11 mouse cellular contexts compared by ENCODE assay signal in the genomic region with DNA sequence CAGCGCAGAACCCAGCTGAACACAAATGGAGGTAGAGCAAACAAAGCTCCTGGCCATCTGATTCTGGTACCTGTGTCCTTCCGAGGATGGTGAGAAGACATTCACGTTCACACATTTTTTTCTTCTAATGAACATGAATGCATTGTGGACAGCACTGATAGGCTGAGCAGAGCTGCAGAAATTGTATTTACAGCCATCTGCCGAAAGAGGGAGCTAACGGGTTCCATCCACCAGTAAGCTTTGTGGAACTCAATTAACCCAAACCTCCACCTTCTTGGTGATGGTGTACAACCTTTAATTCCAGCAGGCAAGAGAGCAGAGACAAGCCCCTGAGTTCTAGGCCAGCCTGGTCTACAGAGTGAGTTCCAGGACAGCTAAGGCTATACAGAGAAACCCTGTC. TPM values are rescaled to one million over a fixed set of nuclear protein-coding genes. Genes with fewer than 3 reads are reported as not detected.
DNase-seq lines count a peak whose midpoint lies in the region; ATAC-seq and TF ChIP-seq lines count a peak whose summit lies in the region.
"Had no signal": no experiment of that assay in that cellular context is flagged by ENCODE, and none has a peak within 500 bp of the region (broad histone marks: within the 10 kb centered on the region; RNA-seq: fewer than 3 reads in every experiment).

No protein-coding gene starts in this region.

- no peak for DNase-seq in heart, adult 2 months
- DNase-seq in heart, adult 18-20 months = no peak
- peak; percentile 32 for DNase-seq in thymus, adult 2 months
- DNase-seq in thymus, adult 18-20 months = no peak
- peak; percentile 49 for DNase-seq in hindbrain, embryonic 14.5 days (ENCODE audit: low spot score)
- DNase-seq in adrenal gland, adult 18-20 months (ENCODE audit: low spot score in 2 of 2) = no peak
- DNase-seq in neural tube, embryonic 10.5 days (ENCODE audit: extremely low spot score, low spot score) = no peak

- H3K4me1 ChIP-seq in heart, adult 2 months (ENCODE audit: control insufficient read depth, insufficient read depth, low read length) = no peaks in the 10 kb centered on the region
- peaks cover 2% of the 10 kb centered on the region; the same call in 1 of the 2 replicates for H3K4me1 ChIP-seq in thymus, adult 2 months (replicated peaks; ENCODE audit: control insufficient read depth, insufficient read depth, low read length)
- peaks cover 10% of the 10 kb centered on the region; the same call in 1 of the 2 replicates for H3K4me1 ChIP-seq in hindbrain, embryonic 14.5 days (replicated peaks; ENCODE audit: control insufficient read depth, insufficient read depth, low read length)
- H3K4me1 ChIP-seq: liver, embryonic 15.5 days had no signal

- H3K27me3 ChIP-seq in heart, adult 2 months (ENCODE audit: control insufficient read depth, insufficient read depth, low read length) = no peaks in the 10 kb centered on the region
- H3K27me3 ChIP-seq in thymus, adult 2 months (ENCODE audit: control insufficient read depth, insufficient read depth, low read length) = no peaks in the 10 kb centered on the region
- H3K27me3 ChIP-seq in hindbrain, embryonic 14.5 days (ENCODE audit: control insufficient read depth, insufficient read depth, low read length) = peaks cover 10% of the 10 kb centered on the region; the same call in 1 of the 2 replicates

- no peaks in the 10 kb centered on the region for H3K36me3 ChIP-seq in heart, adult 2 months (ENCODE audit: control insufficient read depth, insufficient read depth, low read length)
- no peaks in the 10 kb centered on the region for H3K36me3 ChIP-seq in thymus, adult 2 months (ENCODE audit: control insufficient read depth, insufficient read depth, low read length)
- H3K36me3 ChIP-seq in hindbrain, embryonic 14.5 days (replicated peaks; ENCODE audit: control insufficient read depth, insufficient read depth) = no peaks in the 10 kb centered on the region
- H3K36me3 ChIP-seq: liver, embryonic 15.5 days had no signal

- intact Hi-C loops in heart, adult 2 months (cut with DNase I) = no loop called here

- H3K79me2 ChIP-seq in heart, adult 2 months (replicated peaks; ENCODE audit: control insufficient read depth, insufficient read depth, low read length) = no peaks in the 10 kb centered on the region

- H3K9me3 ChIP-seq in hindbrain, embryonic 14.5 days (ENCODE audit: control insufficient read depth, low read length) = no peaks in the 10 kb centered on the region
- H3K9me3 ChIP-seq: liver, embryonic 15.5 days had no signal

- no peak for ATAC-seq in hindbrain, embryonic 14.5 days (ENCODE audit: low FRiP score)
- ATAC-seq in erythroid progenitor cell, adult 5-6 weeks (replicated peaks; ENCODE audit: low FRiP score, poor library complexity, severe bottlenecking) = no peak
- ATAC-seq: inflammation-experienced regulatory T-cells, adult 6 months had no signal

- H3K4me2 ChIP-seq in hindbrain, embryonic 14.5 days (replicated peaks) = no peak overlapping the region
- H3K4me2 ChIP-seq: liver, embryonic 15.5 days had no signal

- no peak for TF ChIP-seq POLR2A in heart, adult 2 months (IDR thresholded peaks at IDR 0.05; ENCODE audit: insufficient read depth, low read depth, low read length)
- TF ChIP-seq POLR2A in thymus, adult 2 months (IDR thresholded peaks at IDR 0.05; ENCODE audit: control insufficient read depth, extremely low read depth, insufficient read depth, low read length, poor library complexity) = no peak

- no peak overlapping the region for H3K4me3 ChIP-seq in heart, adult 2 months
- H3K4me3 ChIP-seq in thymus, adult 2 months (ENCODE audit: control insufficient read depth, insufficient read depth, low read length) = no peak overlapping the region
- no peak overlapping the region for H3K4me3 ChIP-seq in hindbrain, embryonic 14.5 days (replicated peaks; ENCODE audit: low read length)
- H3K4me3 ChIP-seq: erythroblast, embryonic 14.5 days; liver, embryonic 15.5 days had no signal

- no peak for TF ChIP-seq EP300 in heart, adult 2 months (IDR thresholded peaks at IDR 0.05; ENCODE audit: insufficient read depth, low read depth, low read length)

- 33% methylated on average over 5 of the region's 5 CpGs for WGBS in heart, adult 2 months
- WGBS in thymus, adult 2 months = 35% methylated on average over 5 of the region's 5 CpGs
- 38% methylated on average over 5 of the region's 5 CpGs for WGBS in hindbrain, embryonic 14.5 days

- no peak overlapping the region for H3K27ac ChIP-seq in heart, adult 2 months
- H3K27ac ChIP-seq in thymus, adult 2 months (ENCODE audit: control insufficient read depth, insufficient read depth, low read length) = no peak overlapping the region
- no peak overlapping the region for H3K27ac ChIP-seq in hindbrain, embryonic 14.5 days
- H3K27ac ChIP-seq: liver, embryonic 15.5 days had no signal

- H3K9ac ChIP-seq in heart, adult 2 months (ENCODE audit: low read depth, low read length) = no peak overlapping the region
- no peak overlapping the region for H3K9ac ChIP-seq in hindbrain, embryonic 14.5 days
- H3K9ac ChIP-seq: liver, embryonic 15.5 days had no signal

- peak; percentile 64 for TF ChIP-seq CTCF in heart, adult 2 months (IDR thresholded peaks at IDR 0.05)
- TF ChIP-seq CTCF in thymus, adult 2 months (IDR thresholded peaks at IDR 0.05; ENCODE audit: borderline replicate concordance, control insufficient read depth, extremely low read depth, insufficient read depth, low read length, poor library complexity) = no peak

RNA-seq across cellular contexts. Expression of gene Aipl1, which starts 11.5 kb away (rescaled TPM):
- total RNA-seq in heart, adult 2 months (2021) = not detected
- 0.04 TPM in 1 of 2 replicates, not detected in the other for polyA plus RNA-seq in heart, adult 2 months (2012; rRNA removed)
- total RNA-seq in heart, adult 18-20 months (2021) = not detected
- polyA plus RNA-seq in thymus, adult 2 months (2012; rRNA removed) = 0.54 and 0.89 TPM in 2 replicates
- not detected in 2 replicates for polyA plus RNA-seq in hindbrain, embryonic 14.5 days (2014; fragmentation: Nextera tagmentation; extraction: Ambion mirVana)
- not detected in 2 replicates for total RNA-seq in erythroid progenitor cell, adult 5-6 weeks (2015; ENCODE audit: low replicate concordance)
- total RNA-seq in erythroid progenitor cell, adult 5-6 weeks (2017; ENCODE audit: low replicate concordance) = not detected in 2 replicates
- total RNA-seq in adrenal gland, adult 18-20 months (2021) = not detected

RNA-seq across cellular contexts. Expression of gene Pimreg, which starts 16.0 kb away (rescaled TPM):
- under 1 TPM in 1 of 2 experiments, not detected in 1; 0.75 TPM for total RNA-seq in heart, adult 2 months (2021)
- 0.45 and 0.73 TPM in 2 replicates for polyA plus RNA-seq in heart, adult 2 months (2012; rRNA removed)
- total RNA-seq in heart, adult 18-20 months (2021) = under 1 TPM; 0.33 to 0.74 TPM
- 40.8 and 48.0 TPM in 2 replicates for polyA plus RNA-seq in thymus, adult 2 months (2012; rRNA removed)
- 26.8 and 30.2 TPM in 2 replicates for polyA plus RNA-seq in hindbrain, embryonic 14.5 days (2014; fragmentation: Nextera tagmentation; extraction: Ambion mirVana)
- total RNA-seq in erythroid progenitor cell, adult 5-6 weeks (2015; ENCODE audit: low replicate concordance) = 4.7 and 8.0 TPM in 2 replicates
- 2.6 TPM in 1 of 2 replicates, not detected in the other for total RNA-seq in erythroid progenitor cell, adult 5-6 weeks (2017; ENCODE audit: low replicate concordance)
- total RNA-seq in adrenal gland, adult 18-20 months (2021) = 1 to 10 TPM in 1 of 2 experiments, under 1 TPM in 1; 0.51 to 2.1 TPM

Comparison
In these comparisons a context has a peak if more than half of its experiments do, and no peak if none do; other contexts are left out.
1. DNase-seq: peak in thymus, adult 2 months (single experiment) and hindbrain, embryonic 14.5 days (single experiment); none in heart, adult 2 months (0 of 2), heart, adult 18-20 months (0 of 2), thymus, adult 18-20 months (0 of 2), adrenal gland, adult 18-20 months (0 of 2) and neural tube, embryonic 10.5 days (single experiment).